Mouse (Mus musculus) activated CD4-positive, CD25-positive, alpha-beta regulatory T cell, adult 4 months (primary cell): ENCODE data around the gene Jhy. TPM values are rescaled to one million over a fixed set of nuclear protein-coding genes. Genes with fewer than 3 reads are reported as not detected.

Experiments used
- ATAC-seq: one replicate; pipeline ENCODE4 v1.8.0; 2017
- polyA plus RNA-seq, 2 experiments: library from polyadenylated mRNA; unstranded; fragments of 100-300 nt; shearing (Covaris generic); gene quantifications; one replicate each; pipeline ENCODE4 v1.2.1; 2017

Jhy gene
- polyA plus RNA-seq: not detected

GRCm38 (mm10) chr9:40963586-40964417 lies at the start of gene Jhy:
Gene Jhy, minus strand, starts transcription at chr9:40964118.
- no peak for ATAC-seq

GRCm38 (mm10) chr9:41012456-41012855 lies 48.5 kb upstream of the Jhy start:
- no peak for ATAC-seq

GRCm38 (mm10) chr9:41011512-41012436 lies 47.9 kb upstream of the Jhy start:
- no peak for ATAC-seq

DNA sequence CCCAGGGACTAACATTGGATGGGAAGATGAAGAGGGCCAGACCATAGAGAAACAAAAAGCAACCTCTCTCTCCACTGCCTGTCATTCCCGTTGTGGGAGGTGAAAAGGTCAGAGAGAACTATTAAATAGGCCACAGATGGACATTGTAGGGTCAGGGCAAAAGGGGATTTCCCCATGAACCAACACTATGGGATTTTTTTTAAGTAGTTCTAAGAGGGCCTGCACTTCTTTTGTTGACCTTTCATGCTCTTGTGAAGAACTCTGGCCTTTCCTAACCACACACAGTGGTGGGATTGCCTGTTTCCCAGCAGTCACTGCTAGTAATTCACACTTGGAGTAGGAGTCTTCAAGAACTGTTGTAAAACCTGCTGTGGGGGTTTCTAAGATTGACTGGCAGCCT lies 43.9 kb upstream of the Jhy start:
- ATAC-seq: no peak

- ATAC-seq: no peak
These were observed 40.5 kb upstream of the Jhy start, which contains the start of gene Crtam for GRCm38 (mm10) chr9:41004415-41004814. Gene Crtam, minus strand, starts transcription at chr9:41004628.

- peak; percentile 94 for ATAC-seq
These were observed 33.3 kb upstream of the Jhy start for GRCm38 (mm10) chr9:40997116-40997779.

DNA sequence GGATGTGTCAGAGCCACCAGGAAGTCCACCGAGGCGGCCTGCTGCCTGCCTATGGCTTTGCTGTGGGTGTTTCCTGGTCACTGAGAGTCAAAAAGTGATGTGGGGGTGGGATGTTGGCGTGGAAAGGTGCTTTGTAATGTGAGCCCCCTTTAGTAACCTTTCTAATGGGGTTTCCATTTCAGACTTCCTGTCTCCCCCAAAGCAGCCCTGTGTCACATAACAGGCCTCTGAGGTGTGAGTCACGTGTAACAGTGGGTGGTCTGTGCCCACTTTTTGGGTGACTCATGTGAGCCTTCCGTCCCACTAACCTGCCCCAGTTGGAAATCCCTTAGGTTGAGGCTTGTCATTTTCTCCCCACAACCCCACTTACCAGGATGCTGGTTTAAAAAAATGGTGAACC lies 30.2 kb upstream of the Jhy start:
- ATAC-seq: peak; percentile 12

DNA sequence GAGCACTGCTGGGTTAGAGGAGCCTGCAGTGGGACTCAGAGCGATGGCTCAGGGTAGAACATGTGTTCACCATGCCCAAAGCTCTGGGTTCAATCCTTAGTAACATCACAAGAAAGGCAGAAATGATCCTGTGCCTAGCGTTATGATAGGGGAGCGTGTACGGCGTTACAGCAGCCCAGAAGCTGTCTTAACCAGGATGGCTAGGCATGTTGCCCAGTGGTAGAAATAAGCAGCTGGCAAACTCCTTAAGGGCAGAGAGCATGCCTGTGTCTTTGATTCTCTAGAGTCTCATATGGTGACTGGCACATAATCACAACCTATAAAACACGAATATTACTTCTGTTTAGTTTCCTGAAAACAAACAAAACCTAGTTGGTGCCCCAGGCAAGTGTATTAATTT lies 27.6 kb upstream of the Jhy start:
- no peak for ATAC-seq

DNA sequence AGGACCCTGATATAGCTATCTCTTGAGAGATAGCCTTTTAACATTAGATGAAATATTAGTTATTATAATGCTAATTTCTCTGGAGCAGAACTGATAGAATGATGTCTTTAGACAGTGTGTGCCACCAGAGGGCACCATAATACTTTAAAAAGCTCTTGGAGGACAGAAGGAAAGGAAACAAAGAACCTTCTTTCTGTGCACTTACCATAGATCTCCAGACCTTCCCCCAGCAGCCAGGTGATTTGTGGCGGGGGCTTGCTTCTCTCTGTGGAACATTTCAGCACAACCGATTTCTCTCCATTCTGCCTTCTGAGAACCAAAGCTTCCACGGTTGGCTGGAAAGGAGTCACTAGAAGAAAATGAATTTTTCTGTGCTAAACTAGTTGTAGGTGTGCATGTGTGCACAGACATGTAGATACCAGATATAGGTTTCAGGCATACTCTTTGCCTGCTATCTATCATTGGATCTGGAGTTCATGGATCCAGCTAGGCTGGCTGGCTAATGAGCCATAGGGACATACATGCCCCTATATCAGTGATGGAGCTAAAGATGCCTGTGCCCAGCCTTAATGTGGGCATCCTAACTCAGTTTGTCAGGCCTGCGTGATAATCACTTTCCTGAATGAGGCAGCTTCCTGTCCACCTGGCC lies 26.1 kb upstream of the Jhy start:
- ATAC-seq: peak; percentile 32

DNA sequence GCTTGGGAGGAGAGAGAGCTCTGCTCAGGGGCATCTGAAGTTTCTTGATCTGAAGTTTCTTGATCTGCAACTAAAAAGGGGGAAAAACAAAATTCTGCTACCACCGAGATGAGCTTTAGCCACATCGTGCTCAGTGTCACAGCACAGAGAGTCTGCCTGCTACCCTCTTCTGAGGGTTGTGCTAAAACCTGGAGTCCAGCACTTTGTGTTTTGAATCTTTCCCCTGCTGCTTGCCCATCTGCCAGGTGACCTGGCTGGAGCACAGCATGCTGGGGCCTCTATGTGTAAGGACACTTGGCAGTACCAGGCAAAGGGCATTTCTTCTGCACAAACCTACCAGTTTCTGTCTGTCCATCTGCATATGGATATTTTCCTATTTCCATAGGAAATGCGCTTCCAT lies 20.4 kb upstream of the Jhy start:
- ATAC-seq: no peak

DNA sequence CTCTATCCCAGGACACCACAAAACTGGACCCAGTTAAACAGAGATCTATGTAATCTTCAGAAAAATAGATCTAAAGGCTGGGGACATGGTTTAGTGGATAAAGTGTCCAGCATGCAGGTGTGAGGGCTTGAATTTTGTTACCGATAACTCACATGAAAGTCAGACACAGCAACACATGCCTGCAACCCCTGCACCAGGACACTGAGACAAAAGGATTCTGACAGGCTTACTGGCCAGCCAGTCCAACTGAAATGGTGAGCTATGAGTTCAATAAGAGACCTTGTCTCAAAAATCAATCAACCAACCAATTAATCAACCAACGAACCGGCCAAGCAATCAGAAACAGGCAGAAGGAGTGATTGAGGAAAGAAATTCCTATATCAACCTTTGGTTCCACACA lies 19.8 kb upstream of the Jhy start:
- no peak for ATAC-seq

DNA sequence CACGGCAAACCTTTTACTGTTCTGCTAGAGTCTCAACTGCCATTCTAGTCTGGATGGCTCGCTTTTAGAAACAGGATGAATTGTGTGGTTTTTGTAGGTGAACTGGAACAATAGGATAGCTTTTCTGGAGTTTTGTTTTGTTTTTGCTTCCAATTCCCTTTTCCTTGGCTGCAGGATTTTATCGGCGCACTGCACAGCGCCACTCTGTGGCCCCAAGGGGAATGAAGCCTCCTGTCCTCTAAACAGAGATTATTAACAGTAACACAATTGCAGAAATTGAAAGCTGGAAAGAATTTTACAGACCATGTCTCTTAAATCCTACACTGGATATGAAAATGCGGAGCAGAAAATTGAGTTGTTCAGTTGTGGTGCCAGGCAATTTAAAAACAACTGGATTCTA lies 18.6 kb upstream of the Jhy start:
- no peak for ATAC-seq

GRCm38 (mm10) chr9:40974042-40974801 lies 10.3 kb upstream of the Jhy start:
- ATAC-seq: no peak

DNA sequence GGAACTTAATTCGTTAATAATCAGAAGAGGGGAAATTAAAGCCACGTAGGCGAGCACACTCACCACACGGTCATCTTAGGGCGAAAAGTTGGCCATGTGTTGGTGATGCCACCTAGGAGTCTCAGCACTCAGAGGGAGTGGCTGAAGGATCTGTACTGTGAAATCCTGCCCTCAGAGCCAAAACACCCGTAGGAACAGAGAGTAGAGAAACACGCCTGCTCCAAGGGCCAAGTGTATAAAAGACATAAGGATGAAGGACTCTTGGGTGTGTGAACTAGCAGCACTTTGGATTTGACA lies 448 bp upstream of the Jhy start:
- no peak for ATAC-seq

DNA sequence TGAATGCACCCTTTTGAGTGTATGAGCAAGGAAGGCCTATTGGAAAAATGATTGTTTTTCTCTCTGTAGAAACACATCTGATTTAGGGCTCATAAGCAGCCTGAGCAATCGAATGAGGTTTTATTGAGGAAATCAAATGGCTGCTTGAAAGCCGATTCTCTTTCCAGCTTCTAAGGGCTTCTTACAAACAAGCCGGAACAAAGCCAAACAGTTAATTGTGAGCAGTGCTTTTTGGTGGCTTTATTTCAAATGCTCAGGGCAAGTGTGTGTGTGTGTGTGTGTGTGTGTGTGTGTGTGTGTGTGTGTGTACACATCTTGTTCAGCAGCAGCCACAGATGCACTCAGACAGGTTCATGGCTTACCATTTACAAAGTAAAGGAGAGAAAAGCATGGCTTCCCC lies 2.5 kb downstream of the Jhy start:
- ATAC-seq: no peak

DNA sequence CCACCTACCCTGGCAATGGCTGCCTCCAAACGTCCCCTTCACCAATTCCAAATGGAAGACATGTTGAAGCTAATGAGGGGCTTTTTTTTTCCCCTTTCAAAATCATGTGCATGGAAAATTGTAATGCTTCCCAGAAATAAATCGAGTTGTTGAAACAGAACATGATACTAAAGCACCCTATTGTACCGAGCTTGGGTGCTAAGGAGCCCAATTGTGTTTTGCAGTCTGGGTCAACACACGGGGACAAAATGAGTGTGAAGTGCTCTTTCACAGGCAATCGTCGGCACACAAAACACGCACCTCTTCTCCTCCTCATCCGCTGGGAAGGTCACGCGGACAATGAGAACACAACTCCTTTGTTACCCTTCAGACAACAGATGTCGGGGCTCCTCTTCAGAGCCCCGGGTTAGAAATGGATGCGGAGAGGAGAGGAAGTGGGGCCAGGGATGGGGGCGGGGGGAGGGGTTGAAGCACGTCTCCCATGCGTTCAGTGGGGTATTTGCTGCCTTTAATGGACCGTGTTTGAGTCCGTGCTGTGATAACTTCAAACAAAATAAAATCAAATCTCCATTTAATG lies 14.8 kb downstream of the Jhy start:
- no peak for ATAC-seq

DNA sequence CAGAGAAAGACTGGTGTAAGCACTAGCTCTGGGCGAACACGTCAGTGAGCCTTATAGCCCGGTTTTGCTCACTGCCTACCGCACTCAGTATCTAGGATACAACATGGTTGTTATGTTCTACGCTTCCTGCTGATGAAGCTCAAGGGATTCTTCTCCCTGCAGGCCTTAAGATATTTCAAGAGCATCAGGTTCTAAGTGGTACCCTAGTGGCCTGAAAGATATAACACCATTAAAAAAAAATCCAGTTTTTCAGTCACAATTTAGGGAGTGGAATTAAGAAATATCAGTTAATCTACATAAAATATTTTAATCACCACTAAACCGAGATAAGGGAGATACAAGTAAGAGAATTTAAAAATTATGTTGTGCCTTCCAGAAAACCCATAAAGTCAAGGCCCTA lies 15.4 kb downstream of the Jhy start:
- no peak for ATAC-seq

GRCm38 (mm10) chr9:40947131-40947530 lies 16.8 kb downstream of the Jhy start:
- ATAC-seq: no peak

DNA sequence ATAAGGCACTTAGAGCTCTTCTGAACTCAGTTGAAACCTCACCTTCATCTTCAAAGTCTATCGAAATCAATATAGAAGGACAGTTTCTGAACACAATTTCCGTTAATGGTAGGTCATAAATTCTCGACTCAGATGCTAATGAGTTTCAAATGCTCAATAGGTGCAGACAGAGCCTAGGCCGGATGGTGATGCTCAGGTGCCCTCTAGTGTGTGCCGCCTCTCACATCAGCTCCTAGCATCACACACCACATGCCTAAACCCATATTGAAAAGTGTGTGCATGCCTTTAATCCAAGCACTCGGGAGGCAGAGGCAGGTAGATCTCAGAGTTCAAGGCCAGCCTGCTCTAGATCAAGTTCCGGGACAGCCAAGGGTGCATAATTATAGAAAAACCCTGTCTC lies 26.5 kb downstream of the Jhy start:
- ATAC-seq: no peak

GRCm38 (mm10) chr9:40933323-40933722 lies 30.6 kb downstream of the Jhy start:
- ATAC-seq: no peak

- ATAC-seq: no peak
These were observed 36.5 kb downstream of the Jhy start for GRCm38 (mm10) chr9:40927351-40927980.
